Mouse (Mus musculus) thymus, adult 2 months (tissue): ENCODE measurements around the gene 1700013G24Rik.

Experiments
- CTCF ChIP-seq: fragments of 200-500 bp; IDR thresholded peaks from 2 replicates; pipeline ENCODE4 v1.5.1; 2012; ENCODE audit warnings: mild to moderate bottlenecking, control low read depth, low read length, moderate library complexity, borderline replicate concordance; ENCODE audit not compliant: control insufficient read depth, poor library complexity, insufficient read depth; ENCODE audit errors: extremely low read depth
- POLR2A ChIP-seq: fragments of 200-500 bp; IDR thresholded peaks from 2 replicates; pipeline ENCODE4 v1.6.1; 2012; ENCODE audit warnings: mild to moderate bottlenecking, low read length, control low read depth, moderate library complexity; ENCODE audit not compliant: control insufficient read depth, poor library complexity, insufficient read depth; ENCODE audit errors: extremely low read depth

DNA sequence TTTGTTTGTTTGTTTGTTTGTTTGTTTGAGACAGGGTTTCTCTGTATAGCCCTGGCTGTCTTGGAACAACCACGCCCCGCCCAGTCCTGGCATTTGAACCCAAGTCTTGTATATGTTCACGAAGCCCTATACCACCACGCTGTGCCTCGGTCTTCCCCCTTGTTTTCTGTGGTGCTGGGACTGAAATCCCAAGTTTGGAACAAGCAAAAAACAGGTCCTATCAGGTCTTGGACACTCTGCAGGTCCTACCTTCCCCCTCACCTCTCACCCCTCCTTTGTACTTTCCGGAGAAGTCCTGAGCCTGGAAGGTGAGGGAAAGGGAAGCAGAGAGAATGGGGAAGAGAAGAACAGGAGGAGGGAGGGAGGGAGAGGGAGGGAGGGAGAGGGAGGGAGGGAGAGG is 894 bp upstream of the 1700013G24Rik start:
- no peak for TF ChIP-seq CTCF
- TF ChIP-seq POLR2A = no peak
